Mouse (Mus musculus) heart, postnatal 10 days (tissue): ENCODE measurements around the gene 4930470P17Rik. TPM values are rescaled to one million over a fixed set of nuclear protein-coding genes. Genes with fewer than 3 reads are reported as not detected.

ENCODE experiments used
- total RNA-seq, 2 experiments: library from RNA; stranded (reverse); gene quantifications; 2 replicates each; pipeline ENCODE4 v1.2.3; 2021

4930470P17Rik gene
- total RNA-seq, 2 experiments from 2014 or later: not detected

Other genes with a start within 250 kb of the 4930470P17Rik start
- under 1 TPM; 0.48 to 0.69 TPM for gene Bcas1, start 174.2 kb downstream of the 4930470P17Rik start, total RNA-seq
- 10 to 100 TPM; 14.9 to 15.2 TPM for gene Pfdn4, start 105.6 kb downstream of the 4930470P17Rik start, total RNA-seq
- gene Cyp24a1, start 104.9 kb downstream of the 4930470P17Rik start, total RNA-seq: not detected
- under 1 TPM in 1 of 2 experiments, not detected in 1; 0.34 TPM for gene Dok5, start 129.8 kb upstream of the 4930470P17Rik start, total RNA-seq